Mouse (Mus musculus) cerebellum, adult 8-10 months (tissue): ENCODE measurements around the gene Igdcc4.

Source experiments
- DNase-seq: peaks from one replicate; pipeline ENCODE4 v3.0.0; 2022

Igdcc4 gene

GRCm38 (mm10) chr9:65113694-65114093 is 12.4 kb downstream of the Igdcc4 start:
- DNase-seq: no peak

- DNase-seq: no peak
Measured at GRCm38 (mm10) chr9:65115891-65116290, 14.6 kb downstream of the Igdcc4 start.

GRCm38 (mm10) chr9:65117516-65117915 is 16.2 kb downstream of the Igdcc4 start:
- DNase-seq: no peak

- DNase-seq: peak; percentile 57
Measured at GRCm38 (mm10) chr9:65120935-65121334, 19.6 kb downstream of the Igdcc4 start.

GRCm38 (mm10) chr9:65122545-65122944 is 21.3 kb downstream of the Igdcc4 start:
- no peak for DNase-seq

GRCm38 (mm10) chr9:65123552-65124168 is 22.4 kb downstream of the Igdcc4 start:
- peak; percentile 47 for DNase-seq

- DNase-seq: no peak
Measured at GRCm38 (mm10) chr9:65128123-65128815, 27.0 kb downstream of the Igdcc4 start.

GRCm38 (mm10) chr9:65131717-65132116 is 30.4 kb downstream of the Igdcc4 start:
- DNase-seq: no peak

GRCm38 (mm10) chr9:65133739-65134138 is 32.5 kb downstream of the Igdcc4 start:
- peak; percentile 75 for DNase-seq

- no peak for DNase-seq
Measured at GRCm38 (mm10) chr9:65135126-65135525, 33.8 kb downstream of the Igdcc4 start.

- DNase-seq: no peak
Measured at GRCm38 (mm10) chr9:65140491-65140890, 39.2 kb downstream of the Igdcc4 start.

GRCm38 (mm10) chr9:65140936-65141305 is 39.6 kb downstream of the Igdcc4 start, which contains the start of gene Igdcc3:
Igdcc3 (plus strand) TSS chr9:65141189.
- no peak for DNase-seq

GRCm38 (mm10) chr9:65141306-65141975 is 40.2 kb downstream of the Igdcc4 start:
- no peak for DNase-seq

GRCm38 (mm10) chr9:65141976-65142318 is 40.7 kb downstream of the Igdcc4 start:
- no peak for DNase-seq

GRCm38 (mm10) chr9:65142399-65142798 is 41.1 kb downstream of the Igdcc4 start:
- no peak for DNase-seq

- no peak for DNase-seq
Measured at GRCm38 (mm10) chr9:65146001-65146400, 44.7 kb downstream of the Igdcc4 start.

- no peak for DNase-seq
Measured at GRCm38 (mm10) chr9:65148507-65148906, 47.2 kb downstream of the Igdcc4 start.

- no peak for DNase-seq
Measured at GRCm38 (mm10) chr9:65152711-65153330, 51.5 kb downstream of the Igdcc4 start.

- no peak for DNase-seq
Measured at GRCm38 (mm10) chr9:65153331-65153711, 52.0 kb downstream of the Igdcc4 start.

- no peak for DNase-seq
Measured at GRCm38 (mm10) chr9:65154692-65155455, 53.6 kb downstream of the Igdcc4 start.

- no peak for DNase-seq
Measured at GRCm38 (mm10) chr9:65156604-65157003, 55.3 kb downstream of the Igdcc4 start.

- DNase-seq: no peak
Measured at GRCm38 (mm10) chr9:65157631-65158030, 56.3 kb downstream of the Igdcc4 start.

- DNase-seq: no peak
Measured at GRCm38 (mm10) chr9:65161188-65161587, 59.9 kb downstream of the Igdcc4 start.
